Mouse (Mus musculus): ENCODE measurements around the gene March9.

GRCm38 (mm10) chr10:127100414-127100813 lies 40.4 kb upstream of the March9 start:
- TF ChIP-seq HCFC1 (IDR thresholded peaks at IDR 0.05; ENCODE audit: borderline replicate concordance, insufficient read depth, low read length) (no peak), CHD2 (IDR thresholded peaks at IDR 0.05; ENCODE audit: low read depth, low read length) (no peak)

All from ES-E14 (cell line).